Mouse (Mus musculus) cerebellum, adult 11-12 months (tissue): ENCODE measurements around the gene Col18a1.

Experiments
- DNase-seq: peaks from one replicate; pipeline ENCODE4 v3.0.0; 2022

Col18a1 gene

DNA sequence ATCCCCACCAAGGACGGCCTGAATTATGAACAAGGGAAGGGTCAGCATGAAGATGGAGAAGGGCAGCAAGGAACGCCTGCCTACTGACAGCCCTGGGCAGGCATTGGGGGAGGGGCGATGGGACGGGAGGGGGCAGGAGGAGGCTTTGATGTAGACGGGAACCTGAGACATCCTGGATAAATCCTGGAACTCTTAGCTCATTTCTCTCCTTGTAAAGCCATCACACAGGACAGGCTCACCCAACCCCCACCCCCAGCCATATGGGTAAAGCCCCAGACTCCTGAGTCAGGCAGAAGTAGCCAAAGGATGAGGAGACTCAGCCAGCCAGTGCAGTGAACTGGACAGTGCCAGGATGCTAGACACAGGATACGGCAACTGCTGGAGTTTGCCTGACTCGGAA lies 161.4 kb downstream of the Col18a1 start:
- DNase-seq: no peak
